Mouse (Mus musculus) cerebellum, postnatal 36 days (tissue): ENCODE data around the gene A830031A19Rik.

ENCODE experiments used
- DNase-seq, 2 experiments: peaks; one replicate each; pipeline ENCODE4 v3.0.0; 2021 to 2022; ENCODE audit warnings: mixed read lengths in 2 of 2

The A830031A19Rik gene

GRCm38 (mm10) chr11:24074634-24075104 lies at the start of gene A830031A19Rik:
Gene A830031A19Rik (minus strand): TSS chr11:24075054.
- DNase-seq, result no peak

GRCm38 (mm10) chr11:24123991-24124390 lies 49.1 kb upstream of the A830031A19Rik start:
- no peak for DNase-seq

- no peak for DNase-seq
These were observed 48.0 kb upstream of the A830031A19Rik start for GRCm38 (mm10) chr11:24122899-24123298.

GRCm38 (mm10) chr11:24121136-24121535 lies 46.3 kb upstream of the A830031A19Rik start:
- DNase-seq, result no peak

GRCm38 (mm10) chr11:24116582-24117318 lies 41.9 kb upstream of the A830031A19Rik start:
- DNase-seq, result no peak

- DNase-seq, result no peak
These were observed 41.2 kb upstream of the A830031A19Rik start for GRCm38 (mm10) chr11:24116041-24116440.

GRCm38 (mm10) chr11:24115017-24115752 lies 40.3 kb upstream of the A830031A19Rik start:
- no peak for DNase-seq

- no peak for DNase-seq
These were observed 36.9 kb upstream of the A830031A19Rik start for GRCm38 (mm10) chr11:24111720-24112119.

- no peak for DNase-seq
These were observed 35.3 kb upstream of the A830031A19Rik start for GRCm38 (mm10) chr11:24110113-24110512.

- DNase-seq, result no peak
These were observed 34.5 kb upstream of the A830031A19Rik start for GRCm38 (mm10) chr11:24109388-24109787.

- no peak for DNase-seq
These were observed 34.1 kb upstream of the A830031A19Rik start for GRCm38 (mm10) chr11:24108974-24109373.

- DNase-seq, result no peak
These were observed 32.6 kb upstream of the A830031A19Rik start for GRCm38 (mm10) chr11:24107414-24107813.

GRCm38 (mm10) chr11:24103128-24103742 lies 28.4 kb upstream of the A830031A19Rik start:
- no peak for DNase-seq

GRCm38 (mm10) chr11:24102372-24102771 lies 27.5 kb upstream of the A830031A19Rik start:
- no peak for DNase-seq

GRCm38 (mm10) chr11:24101625-24102024 lies 26.8 kb upstream of the A830031A19Rik start:
- no peak for DNase-seq

- DNase-seq, result no peak
These were observed 25.7 kb upstream of the A830031A19Rik start for GRCm38 (mm10) chr11:24100449-24101070.

GRCm38 (mm10) chr11:24099886-24100293 lies 25.0 kb upstream of the A830031A19Rik start:
- DNase-seq, result no peak

- DNase-seq, result no peak
These were observed 24.4 kb upstream of the A830031A19Rik start for GRCm38 (mm10) chr11:24099215-24099614.

GRCm38 (mm10) chr11:24098662-24099061 lies 23.8 kb upstream of the A830031A19Rik start:
- DNase-seq, result no peak

- DNase-seq, result no peak
These were observed 23.2 kb upstream of the A830031A19Rik start for GRCm38 (mm10) chr11:24098069-24098468.

- no peak for DNase-seq
These were observed 22.2 kb upstream of the A830031A19Rik start for GRCm38 (mm10) chr11:24097026-24097425.

GRCm38 (mm10) chr11:24096483-24096882 lies 21.6 kb upstream of the A830031A19Rik start:
- DNase-seq, result no peak
